ENCODE assay signal across 28 mouse cellular contexts in the genomic region with DNA sequence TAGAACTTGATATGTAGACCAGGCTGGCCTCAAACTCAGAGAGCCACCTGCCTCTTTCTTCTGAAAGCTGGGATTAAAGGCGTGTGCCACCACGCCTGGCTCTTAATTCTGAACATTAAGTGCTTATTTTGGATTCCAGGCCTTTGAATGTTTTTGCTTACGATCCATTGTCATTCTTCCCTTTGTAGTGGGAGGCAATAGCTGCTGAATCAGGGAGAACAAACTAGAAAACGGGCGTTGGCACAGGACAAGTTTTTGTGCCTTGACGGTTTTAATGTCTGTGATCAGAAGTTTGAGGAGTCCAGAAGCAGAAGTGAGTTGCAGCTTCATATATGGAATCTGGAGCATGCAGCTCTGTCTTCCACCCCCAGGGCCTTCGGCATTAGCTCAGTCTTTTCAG. TPM values are rescaled to one million over a fixed set of nuclear protein-coding genes. Genes with fewer than 3 reads are reported as not detected.
A peak's percentile ranks its signal among the peaks of the same experiment; 100 is the strongest.
DNase-seq lines count a peak whose midpoint lies in the region; ATAC-seq and TF ChIP-seq lines count a peak whose summit lies in the region.
"Had no signal": no experiment of that assay in that cellular context is flagged by ENCODE, and none has a peak within 500 bp of the region (broad histone marks: within the 10 kb centered on the region; RNA-seq: fewer than 3 reads in every experiment).

No protein-coding gene starts in this region.

- TF ChIP-seq POLR2A in thymus, adult 2 months (IDR thresholded peaks at IDR 0.05; ENCODE audit: control insufficient read depth, extremely low read depth, insufficient read depth, low read length, poor library complexity), result no peak

- no peak overlapping the region for H3K4me3 ChIP-seq in ES-E14 (ENCODE audit: insufficient read depth in 1 of 2, low read depth in 1 of 2, low read length in 2 of 2, poor library complexity in 1 of 2, severe bottlenecking in 1 of 2)
- no peak overlapping the region for H3K4me3 ChIP-seq in thymus, adult 2 months (ENCODE audit: control insufficient read depth, insufficient read depth, low read length)
- no peak overlapping the region for H3K4me3 ChIP-seq in kidney, embryonic 15.5 days (replicated peaks)
- no peak overlapping the region for H3K4me3 ChIP-seq in hindbrain, embryonic 14.5 days (replicated peaks; ENCODE audit: low read length)

- TF ChIP-seq CTCF in thymus, adult 2 months (IDR thresholded peaks at IDR 0.05; ENCODE audit: borderline replicate concordance, control insufficient read depth, extremely low read depth, insufficient read depth, low read length, poor library complexity), result no peak

- ATAC-seq in kidney, embryonic 15.5 days (replicated peaks; ENCODE audit: low FRiP score), result no peak
- ATAC-seq in hindbrain, embryonic 14.5 days (ENCODE audit: low FRiP score), result no peak
- ATAC-seq: activated CD4-positive, CD25-positive, alpha-beta regulatory T cell, adult 4 months; CD4-positive, CD25-positive, alpha-beta regulatory T cell, adult 4 months; Patski had no signal

- no peaks in the 10 kb centered on the region for H3K36me3 ChIP-seq in ES-E14 (ENCODE audit: control insufficient read depth, insufficient read depth, low read length, poor library complexity, severe bottlenecking)
- no peaks in the 10 kb centered on the region for H3K36me3 ChIP-seq in thymus, adult 2 months (ENCODE audit: control insufficient read depth, insufficient read depth, low read length)
- H3K36me3 ChIP-seq in kidney, embryonic 15.5 days, result peaks cover under 1% of the 10 kb centered on the region
- peaks cover 8% of the 10 kb centered on the region for H3K36me3 ChIP-seq in hindbrain, embryonic 14.5 days (replicated peaks; ENCODE audit: control insufficient read depth, insufficient read depth)

- DNase-seq in ES-CJ7 (ENCODE audit: low read depth, low spot score) (peak; percentile 65), ES-E14 (ENCODE audit: low read depth, low spot score) (peak; percentile 55), R1 (ENCODE audit: low read depth, low spot score) (peak; percentile 70), ZHBTc4 (ENCODE audit: low read depth, low spot score) (peak; percentile 94)
- DNase-seq in embryo, embryonic 9.5 days (ENCODE audit: extremely low spot score), result no peak
- no peak for DNase-seq in thymus, adult 2 months
- DNase-seq in hindbrain, embryonic 14.5 days (ENCODE audit: low spot score), result no peak
- DNase-seq: adrenal gland, adult 2 months; adrenal gland, adult 8-10 months; adrenal gland, postnatal 10 days; adrenal gland, postnatal 14 days; adrenal gland, postnatal 25 days; adrenal gland, postnatal 36 days; B cell, adult 2 months; cerebellum, adult 11 months; cerebellum, adult 11-12 months; cerebellum, adult 18-20 months; cerebellum, adult 2 months; cerebellum, adult 8-10 months; cerebellum, adult 9-10 months had no signal

- no peak overlapping the region for H3K9ac ChIP-seq in ES-E14 (ENCODE audit: insufficient read depth, low read depth, low read length, poor library complexity, severe bottlenecking)
- H3K9ac ChIP-seq in kidney, embryonic 15.5 days, result no peak overlapping the region
- H3K9ac ChIP-seq in hindbrain, embryonic 14.5 days, result no peak overlapping the region

- H3K4me2 ChIP-seq in kidney, embryonic 15.5 days, result no peak overlapping the region
- no peak overlapping the region for H3K4me2 ChIP-seq in hindbrain, embryonic 14.5 days (replicated peaks)

- H3K4me1 ChIP-seq in ES-E14 (ENCODE audit: control insufficient read depth in 2 of 2, insufficient read depth in 2 of 2, low read length in 2 of 2, poor library complexity in 1 of 2), result peaks cover 0 to 2% of the 10 kb centered on the region in 2 experiments; a peak in 1 of 4 replicates
- H3K4me1 ChIP-seq in thymus, adult 2 months (replicated peaks; ENCODE audit: control insufficient read depth, insufficient read depth, low read length), result no peaks in the 10 kb centered on the region; the same call in 1 of the 2 replicates
- H3K4me1 ChIP-seq in kidney, embryonic 15.5 days, result 0 out of 2 replicates have a peak, but pooled peaks cover 3% of the 10 kb centered on the region
- no peaks in the 10 kb centered on the region for H3K4me1 ChIP-seq in hindbrain, embryonic 14.5 days (replicated peaks; ENCODE audit: control insufficient read depth, insufficient read depth, low read length)

- no peaks in the 10 kb centered on the region for H3K9me3 ChIP-seq in ES-E14 (ENCODE audit: control insufficient read depth, insufficient read depth, low read depth, low read length)
- no peaks in the 10 kb centered on the region for H3K9me3 ChIP-seq in kidney, embryonic 15.5 days (replicated peaks)
- H3K9me3 ChIP-seq in hindbrain, embryonic 14.5 days (ENCODE audit: control insufficient read depth, low read length), result no peaks in the 10 kb centered on the region
- H3K9me3 ChIP-seq: G1E had no signal

- no peaks in the 10 kb centered on the region for H3K27me3 ChIP-seq in thymus, adult 2 months (ENCODE audit: control insufficient read depth, insufficient read depth, low read length)
- no peaks in the 10 kb centered on the region for H3K27me3 ChIP-seq in kidney, embryonic 15.5 days
- no peaks in the 10 kb centered on the region for H3K27me3 ChIP-seq in hindbrain, embryonic 14.5 days (ENCODE audit: control insufficient read depth, insufficient read depth, low read length)
- H3K27me3 ChIP-seq: CH12.LX, Patski had no signal

- in situ Hi-C loops in ES-E14 (cut with MboI; ENCODE audit: low sequenced_read_pairs in 2 of 2, unreplicated experiment in 2 of 2), result no loop called here

- no peak overlapping the region for H3K27ac ChIP-seq in ES-E14 (ENCODE audit: insufficient read depth, low read depth, low read length, poor library complexity, severe bottlenecking)
- H3K27ac ChIP-seq in thymus, adult 2 months (ENCODE audit: control insufficient read depth, insufficient read depth, low read length), result no peak overlapping the region
- H3K27ac ChIP-seq in kidney, embryonic 15.5 days, result no peak overlapping the region
- H3K27ac ChIP-seq in hindbrain, embryonic 14.5 days, result no peak overlapping the region

- WGBS in thymus, adult 2 months, result 97% methylated on average over 7 of the region's 7 CpGs
- WGBS in kidney, embryonic 15.5 days, result 87% methylated on average over 7 of the region's 7 CpGs
- 88% methylated on average over 7 of the region's 7 CpGs for WGBS in hindbrain, embryonic 14.5 days

TF ChIP-seq in ES-E14, 5 proteins besides CTCF, POLR2A, EP300 and RAD21:
- 0 out of 2 replicates have a peak, but pooled peaks have one; percentile 40 for TF ChIP-seq MAFK (IDR thresholded peaks at IDR 0.05; ENCODE audit: insufficient read depth, low read depth, low read length)
- no peak for TF ChIP-seq ZC3H11A (IDR thresholded peaks at IDR 0.05; ENCODE audit: borderline replicate concordance, low read depth, low read length)

RNA-seq across cellular contexts. Expression of a gene that starts 3.5 kb away (rescaled TPM):
- 9.2 and 10.8 TPM in 2 replicates for total RNA-seq in ES-E14 (2012; rRNA removed)
- 12.6 and 18.2 TPM in 2 replicates for polyA plus RNA-seq in thymus, adult 2 months (2012; rRNA removed)
- polyA plus RNA-seq in kidney, embryonic 15.5 days (2015; fragmentation: Nextera tagmentation; extraction: Ambion mirVana), result 54.9 and 57.6 TPM in 2 replicates
- 23.6 and 25.3 TPM in 2 replicates for polyA plus RNA-seq in hindbrain, embryonic 14.5 days (2014; fragmentation: Nextera tagmentation; extraction: Ambion mirVana)

RNA-seq across cellular contexts. Expression of a gene that starts 16.3 kb away (rescaled TPM):
- total RNA-seq in ES-E14 (2012; rRNA removed), result 56.9 and 61.5 TPM in 2 replicates
- polyA plus RNA-seq in thymus, adult 2 months (2012; rRNA removed), result 48.9 and 50.8 TPM in 2 replicates
- polyA plus RNA-seq in kidney, embryonic 15.5 days (2015; fragmentation: Nextera tagmentation; extraction: Ambion mirVana), result 91.8 and 92.4 TPM in 2 replicates
- 144 and 145 TPM in 2 replicates for polyA plus RNA-seq in hindbrain, embryonic 14.5 days (2014; fragmentation: Nextera tagmentation; extraction: Ambion mirVana)

RNA-seq across cellular contexts. Expression of a gene that starts 37.8 kb away (rescaled TPM):
- 32.1 and 40.0 TPM in 2 replicates for total RNA-seq in ES-E14 (2012; rRNA removed)
- polyA plus RNA-seq in thymus, adult 2 months (2012; rRNA removed), result 61.2 and 62.1 TPM in 2 replicates
- 63.0 and 64.1 TPM in 2 replicates for polyA plus RNA-seq in kidney, embryonic 15.5 days (2015; fragmentation: Nextera tagmentation; extraction: Ambion mirVana)
- 96.0 and 101 TPM in 2 replicates for polyA plus RNA-seq in hindbrain, embryonic 14.5 days (2014; fragmentation: Nextera tagmentation; extraction: Ambion mirVana)

RNA-seq across cellular contexts. Expression of a gene that starts 53.7 kb away (rescaled TPM):
- total RNA-seq in ES-E14 (2012; rRNA removed), result not detected in 2 replicates
- polyA plus RNA-seq in thymus, adult 2 months (2012; rRNA removed), result not detected in 2 replicates
- not detected in 2 replicates for polyA plus RNA-seq in kidney, embryonic 15.5 days (2015; fragmentation: Nextera tagmentation; extraction: Ambion mirVana)
- polyA plus RNA-seq in hindbrain, embryonic 14.5 days (2014; fragmentation: Nextera tagmentation; extraction: Ambion mirVana), result 0.21 TPM in 1 of 2 replicates, not detected in the other
- total RNA-seq: adrenal gland, adult 18-20 months; adrenal gland, postnatal 14 days; CH12.LX; G1E; MEL had no signal
- polyA plus RNA-seq: G1E had no signal

Comparison
In these comparisons a context has a peak if more than half of its experiments do, and no peak if none do; other contexts are left out.
1. DNase-seq: peak in ES-CJ7 (single experiment), ES-E14 (single experiment), R1 (single experiment) and ZHBTc4 (single experiment); none in embryo, embryonic 9.5 days (single experiment), thymus, adult 2 months (single experiment) and hindbrain, embryonic 14.5 days (single experiment).